Mouse (Mus musculus) hindbrain, embryonic 15.5 days (tissue): ENCODE results near the gene Slc35e3. TPM values are rescaled to one million over a fixed set of nuclear protein-coding genes. Genes with fewer than 3 reads are reported as not detected.

Experiments
- ATAC-seq: fragments of 200-750 bp; cut with Nextera tagmentation; 2 replicates; pipeline ENCODE4 v1.8.0; 2017; ENCODE audit warnings: low read depth, moderate number of reproducible peaks, moderate TSS enrichment; ENCODE audit not compliant: low FRiP score
- H3K27ac ChIP-seq: fragments of 300-500 bp; sonication (generic); replicated peaks from 2 replicates; pipeline ENCODE4 v1.5.1; 2015; ENCODE audit warnings: mild to moderate bottlenecking, inconsistent platforms
- H3K27me3 ChIP-seq: fragments of 300-500 bp; sonication (generic); 2 replicates; pipeline ENCODE4 v1.6.1; 2015; ENCODE audit warnings: control low read depth, inconsistent platforms
- H3K36me3 ChIP-seq: fragments of 300-500 bp; sonication (generic); 2 replicates; pipeline ENCODE4 v1.6.1; 2015; ENCODE audit warnings: control low read depth, inconsistent platforms
- H3K4me1 ChIP-seq: fragments of 300-500 bp; sonication (generic); replicated peaks from 2 replicates; pipeline ENCODE4 v1.6.1; 2015; ENCODE audit warnings: control low read depth, inconsistent platforms
- H3K4me2 ChIP-seq: fragments of 300-500 bp; sonication (generic); 2 replicates; pipeline ENCODE4 v1.6.1; 2015; ENCODE audit warnings: moderate library complexity, mild to moderate bottlenecking, inconsistent platforms
- H3K4me3 ChIP-seq: fragments of 300-500 bp; sonication (generic); 2 replicates; pipeline ENCODE4 v1.5.1; 2015; ENCODE audit warnings: mild to moderate bottlenecking, inconsistent platforms
- H3K9ac ChIP-seq: fragments of 300-500 bp; sonication (generic); 2 replicates; pipeline ENCODE4 v1.6.1; 2015; ENCODE audit warnings: inconsistent platforms
- H3K9me3 ChIP-seq: fragments of 300-500 bp; sonication (generic); 2 replicates; pipeline ENCODE4 v1.6.1; 2016; ENCODE audit warnings: control low read depth, inconsistent platforms
- WGBS: fragments of 180-500 bp; shearing (Covaris S2); methylation state at CpG from one replicate; pipeline ENCODE4 v1.1.7; 2015; 5-methylcytosine and 5-hydroxymethylcytosine counted together
- polyA plus RNA-seq: library from polyadenylated mRNA; unstranded; fragments of >200 nt; fragmentation: Nextera tagmentation; extraction: Ambion mirVana; gene quantifications from 2 replicates; pipeline ENCODE4 v1.2.1, GENCODE M21; 2015

Slc35e3 gene
- polyA plus RNA-seq, 1 experiment from 2014 or later, result 32.4 TPM

GRCm38 (mm10) chr10:117731244-117732101 is 14.7 kb downstream of the Slc35e3 start:
- Histone ChIP-seq H3K4me2 (no peak overlapping the region), H3K9me3 (no peaks in the 10 kb centered on the region), H3K4me3 (no peak overlapping the region), H3K27ac (no peak overlapping the region), H3K27me3 (no peaks in the 10 kb centered on the region), H3K36me3 (peaks cover 6% of the 10 kb centered on the region), H3K9ac (no peak overlapping the region), H3K4me1 (no peaks in the 10 kb centered on the region)
- ATAC-seq, result no peak
- 59% methylated on average over 14 of the region's 15 CpGs for WGBS

GRCm38 (mm10) chr10:117730637-117731203 is 15.4 kb downstream of the Slc35e3 start:
- no peak for ATAC-seq
- no peak overlapping the region for H3K9ac ChIP-seq
- 96% methylated on average over 12 of the region's 12 CpGs for WGBS
- no peaks in the 10 kb centered on the region for H3K36me3 ChIP-seq
- no peak overlapping the region for H3K27ac ChIP-seq
- H3K27me3 ChIP-seq, result no peaks in the 10 kb centered on the region
- no peak overlapping the region for H3K4me3 ChIP-seq
- H3K4me1 ChIP-seq, result no peaks in the 10 kb centered on the region
- no peaks in the 10 kb centered on the region for H3K9me3 ChIP-seq
- no peak overlapping the region for H3K4me2 ChIP-seq

GRCm38 (mm10) chr10:117730140-117730539 is 16.0 kb downstream of the Slc35e3 start:
- ATAC-seq, result no peak
- no peaks in the 10 kb centered on the region for H3K4me1 ChIP-seq
- WGBS, result 94% methylated on average over 7 of the region's 7 CpGs

GRCm38 (mm10) chr10:117729139-117729814 is 16.9 kb downstream of the Slc35e3 start:
- no peak for ATAC-seq
- 84% methylated on average over 11 of the region's 11 CpGs for WGBS
- no peaks in the 10 kb centered on the region for H3K4me1 ChIP-seq

More at GRCm38 (mm10) chr10:117730140-117730539, 16.0 kb downstream of the Slc35e3 start:
- Histone ChIP-seq H3K4me2 (no peak overlapping the region), H3K4me3 (no peak overlapping the region), H3K27ac (no peak overlapping the region), H3K36me3 (no peaks in the 10 kb centered on the region), H3K9me3 (no peaks in the 10 kb centered on the region), H3K27me3 (no peaks in the 10 kb centered on the region), H3K9ac (no peak overlapping the region)

GRCm38 (mm10) chr10:117728574-117728973 is 17.6 kb downstream of the Slc35e3 start:
- no peak overlapping the region for H3K4me2 ChIP-seq
- no peaks in the 10 kb centered on the region for H3K9me3 ChIP-seq
- H3K4me3 ChIP-seq, result no peak overlapping the region
- H3K4me1 ChIP-seq, result no peaks in the 10 kb centered on the region
- 87% methylated on average over 5 of the region's 5 CpGs for WGBS
- H3K36me3 ChIP-seq, result no peaks in the 10 kb centered on the region
- H3K9ac ChIP-seq, result no peak overlapping the region
- no peaks in the 10 kb centered on the region for H3K27me3 ChIP-seq
- H3K27ac ChIP-seq, result no peak overlapping the region
- no peak for ATAC-seq

More at GRCm38 (mm10) chr10:117729139-117729814, 16.9 kb downstream of the Slc35e3 start:
- Histone ChIP-seq H3K9ac (no peak overlapping the region), H3K9me3 (no peaks in the 10 kb centered on the region), H3K36me3 (no peaks in the 10 kb centered on the region), H3K27me3 (no peaks in the 10 kb centered on the region), H3K27ac (no peak overlapping the region), H3K4me3 (no peak overlapping the region), H3K4me2 (no peak overlapping the region)

- Histone ChIP-seq H3K27ac (no peak overlapping the region), H3K9ac (no peak overlapping the region), H3K4me2 (no peak overlapping the region), H3K36me3 (no peaks in the 10 kb centered on the region), H3K27me3 (no peaks in the 10 kb centered on the region), H3K4me1 (no peaks in the 10 kb centered on the region), H3K9me3 (no peaks in the 10 kb centered on the region), H3K4me3 (no peak overlapping the region)
- WGBS, result 81% methylated on average over 9 of the region's 9 CpGs
- ATAC-seq, result no peak
Measured at GRCm38 (mm10) chr10:117727518-117728110, 18.6 kb downstream of the Slc35e3 start.

- Histone ChIP-seq H3K9ac (no peak overlapping the region), H3K36me3 (no peaks in the 10 kb centered on the region), H3K4me2 (no peak overlapping the region), H3K27me3 (no peaks in the 10 kb centered on the region), H3K9me3 (no peaks in the 10 kb centered on the region), H3K4me1 (no peaks in the 10 kb centered on the region), H3K27ac (no peak overlapping the region), H3K4me3 (no peak overlapping the region)
- ATAC-seq, result no peak
- 98% methylated on average over 4 of the region's 4 CpGs for WGBS
Measured at GRCm38 (mm10) chr10:117726888-117727385, 19.2 kb downstream of the Slc35e3 start.

- WGBS, result 94% methylated on average over 4 of the region's 4 CpGs
- H3K9ac ChIP-seq, result no peak overlapping the region
- H3K27me3 ChIP-seq, result no peaks in the 10 kb centered on the region
- H3K36me3 ChIP-seq, result no peaks in the 10 kb centered on the region
- no peak overlapping the region for H3K4me2 ChIP-seq
- ATAC-seq, result no peak
- H3K4me1 ChIP-seq, result no peaks in the 10 kb centered on the region
- no peak overlapping the region for H3K4me3 ChIP-seq
- H3K27ac ChIP-seq, result no peak overlapping the region
- no peaks in the 10 kb centered on the region for H3K9me3 ChIP-seq
Measured at GRCm38 (mm10) chr10:117726350-117726749, 19.8 kb downstream of the Slc35e3 start.

GRCm38 (mm10) chr10:117725671-117726070 is 20.5 kb downstream of the Slc35e3 start:
- no peaks in the 10 kb centered on the region for H3K9me3 ChIP-seq
- WGBS, result 84% methylated on average over 7 of the region's 7 CpGs
- no peaks in the 10 kb centered on the region for H3K4me1 ChIP-seq
- H3K4me3 ChIP-seq, result no peak overlapping the region
- H3K27ac ChIP-seq, result no peak overlapping the region
- H3K9ac ChIP-seq, result no peak overlapping the region
- H3K4me2 ChIP-seq, result no peak overlapping the region
- H3K27me3 ChIP-seq, result no peaks in the 10 kb centered on the region
- no peak for ATAC-seq
- H3K36me3 ChIP-seq, result no peaks in the 10 kb centered on the region

GRCm38 (mm10) chr10:117724804-117725361 is 21.3 kb downstream of the Slc35e3 start:
- WGBS, result 91% methylated on average over 3 of the region's 3 CpGs
- Histone ChIP-seq H3K4me1 (no peaks in the 10 kb centered on the region), H3K4me2 (no peak overlapping the region), H3K9me3 (no peaks in the 10 kb centered on the region), H3K9ac (no peak overlapping the region), H3K4me3 (no peak overlapping the region), H3K36me3 (no peaks in the 10 kb centered on the region), H3K27ac (no peak overlapping the region), H3K27me3 (no peaks in the 10 kb centered on the region)
- no peak for ATAC-seq

- WGBS, result 85% methylated on average over 5 of the region's 5 CpGs
- Histone ChIP-seq H3K27me3 (no peaks in the 10 kb centered on the region), H3K9me3 (no peaks in the 10 kb centered on the region), H3K4me1 (no peaks in the 10 kb centered on the region), H3K27ac (no peak overlapping the region), H3K36me3 (no peaks in the 10 kb centered on the region), H3K4me3 (no peak overlapping the region), H3K9ac (no peak overlapping the region), H3K4me2 (no peak overlapping the region)
- ATAC-seq, result no peak
Measured at GRCm38 (mm10) chr10:117724136-117724718, 21.9 kb downstream of the Slc35e3 start.
